Mouse (Mus musculus) urinary bladder, postnatal 0 days (tissue): ENCODE data around the gene Lcp1. TPM values are rescaled to one million over a fixed set of nuclear protein-coding genes. Genes with fewer than 3 reads are reported as not detected.

Source experiments
- microRNA-seq: library from miRNA; unstranded; fragments of <30 nt; microRNA quantifications from one replicate; pipeline ENCODE4, GENCODE M21; 2016
- polyA plus RNA-seq: library from polyadenylated mRNA; unstranded; fragments of >200 nt; fragmentation: Nextera tagmentation; extraction: Ambion mirVana; gene quantifications from 2 replicates; pipeline ENCODE4 v1.2.1, GENCODE M21; 2015

The Lcp1 gene
- 21.4 and 33.0 TPM in 2 replicates for polyA plus RNA-seq

DNA sequence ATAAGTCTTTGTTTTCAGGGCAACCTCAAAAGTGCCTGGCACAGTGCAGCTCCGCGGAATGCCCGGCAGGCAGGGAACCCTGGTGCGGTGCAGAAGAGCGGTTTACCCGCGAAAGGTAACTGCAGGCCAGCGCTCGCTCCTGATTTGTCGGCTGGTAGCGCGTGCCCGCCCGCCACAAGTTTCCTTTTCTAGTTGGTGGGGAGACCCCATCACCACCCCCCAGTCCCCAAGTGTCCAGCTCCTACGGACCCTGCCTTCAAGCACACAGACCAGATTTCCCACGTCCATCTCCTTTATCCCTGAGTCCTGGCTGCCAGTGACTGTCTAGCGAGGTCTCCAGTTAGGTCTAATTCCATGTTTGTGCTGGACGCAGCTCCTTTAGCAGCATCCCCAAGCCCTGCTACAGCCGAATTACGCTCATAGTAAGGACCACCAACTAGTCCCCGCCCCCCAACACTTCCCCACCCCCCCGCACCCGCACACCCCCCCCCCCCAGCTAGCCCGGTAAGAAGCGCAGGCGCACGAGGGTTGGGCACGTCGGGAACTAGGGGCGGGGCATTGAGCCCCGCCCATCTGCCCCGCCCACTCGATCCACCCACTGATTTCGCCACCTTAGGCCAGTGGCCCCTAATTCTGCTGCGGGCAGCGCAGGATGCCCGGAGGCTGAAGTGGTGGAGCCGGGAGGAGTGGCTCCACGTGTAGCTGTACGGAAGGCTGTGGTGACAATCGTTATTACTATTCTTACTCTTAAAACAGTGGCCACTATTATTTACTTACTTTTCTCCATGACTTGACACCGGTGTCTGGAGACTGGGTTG, at the start of gene Lcp1, which contains the start of gene Lrrc63:
Lcp1 (plus strand) TSS at position 601 of the 818 bp plus-strand sequence.
Lrrc63 (minus strand) TSS at position 381 of the 818 bp plus-strand sequence.

DNA sequence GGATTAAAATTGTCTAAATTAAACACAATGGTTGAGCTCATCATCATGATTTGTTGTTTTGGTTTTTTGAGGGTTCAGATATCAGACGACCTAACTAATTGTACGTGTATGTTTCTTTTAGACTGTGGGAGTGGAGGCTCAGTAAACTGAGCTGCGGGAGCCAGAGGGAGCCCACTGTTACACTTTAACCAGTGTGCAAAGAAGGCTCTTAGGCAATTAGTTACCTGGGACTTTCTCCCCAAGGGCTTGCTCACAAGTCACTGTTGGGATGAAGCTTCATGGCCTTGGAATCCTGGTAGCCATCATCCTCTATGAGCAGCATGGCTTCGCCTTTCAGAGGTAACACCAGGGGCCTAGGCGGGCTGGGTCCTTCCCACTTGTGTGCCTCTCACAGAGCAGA, 111.2 kb downstream of the Lcp1 start, which contains the start of gene Cpb2:
Cpb2 (plus strand) TSS at position 201 of the 400 bp plus-strand sequence.

Small RNA genes lying within 50 kb of the gene (microRNA-seq; reads per million reads assigned to microRNA genes)
- gene Gm44482: not detected

Other genes starting within 250 kb of the Lcp1 start
- gene Lrch1, start 183.2 kb upstream of the Lcp1 start, polyA plus RNA-seq: 15.7 and 20.0 TPM in 2 replicates
- 0.44 and 0.69 TPM in 2 replicates for gene Rubcnl, start 115.1 kb upstream of the Lcp1 start, polyA plus RNA-seq
- gene Lrrc63, start 220 bp upstream of the Lcp1 start, polyA plus RNA-seq: not detected in 2 replicates
- gene Cpb2, start 111.2 kb downstream of the Lcp1 start, polyA plus RNA-seq: 0.16 and 0.73 TPM in 2 replicates
- 19.5 and 20.6 TPM in 2 replicates for gene Zc3h13, start 153.3 kb downstream of the Lcp1 start, polyA plus RNA-seq